Mouse (Mus musculus): Measurements from ENCODE around the gene Ttc12. TPM values are rescaled to one million over a fixed set of nuclear protein-coding genes. Genes with fewer than 3 reads are reported as not detected.

Gene Ttc12
- total and polyA plus RNA-seq, 3 experiments = 0.44 to 0.67 (median 0.59) TPM

GRCm38 (mm10) chr9:49533455-49533854, 47.4 kb upstream of the Ttc12 start:
- H3K4me3 ChIP-seq (replicated peaks in 1 of 3; ENCODE audit: low read depth in 2 of 3, low read length in 2 of 3, poor library complexity in 1 of 3) = no peak overlapping the region
- no peak overlapping the region for H3K9ac ChIP-seq (ENCODE audit: insufficient read depth, low read depth)
- dilution Hi-C loops (cut with MboI; ENCODE audit: extremely low pct_ligation_motif_present, extremely low pct_unique_long_range_greater_than_20kb, low sequenced_read_pairs) (no loop called here), in situ Hi-C loops (cut with MboI; ENCODE audit: low pct_ligation_motif_present, low pct_unique_long_range_greater_than_20kb, low sequenced_read_pairs) (loop anchor here (25.0 kb wide), 1 partner anchor 1004 kb away; the partner anchor contains the start of gene Pts)
- H3K9me3 ChIP-seq (replicated peaks; ENCODE audit: low read length) = no peaks in the 10 kb centered on the region
- no peak for TF ChIP-seq ELF1 (IDR thresholded peaks at IDR 0.05; ENCODE audit: low read depth, low read length)
- no peak for TF ChIP-seq EP300 (IDR thresholded peaks at IDR 0.05; ENCODE audit: low read length)
- TF ChIP-seq PAX5 (IDR thresholded peaks at IDR 0.05; ENCODE audit: low read length) = no peak
- no peak for TF ChIP-seq JUN (IDR thresholded peaks at IDR 0.05; ENCODE audit: insufficient read depth, low read depth, low read length)
- no peak for TF ChIP-seq KAT2A (IDR thresholded peaks at IDR 0.05; ENCODE audit: insufficient replicate concordance, low read length)
- no peak for TF ChIP-seq UBTF (IDR thresholded peaks at IDR 0.05; ENCODE audit: low read depth, low read length)
- no peak for TF ChIP-seq E2F4 (IDR thresholded peaks at IDR 0.05; ENCODE audit: insufficient replicate concordance, low read depth, low read length)
- TF ChIP-seq ETS1 (conservative IDR thresholded peaks at IDR 0.05; ENCODE audit: low read depth, low read length) = no peak
- TF ChIP-seq POLR2AphosphoS2 (IDR thresholded peaks at IDR 0.05; ENCODE audit: low read depth, low read length) = no peak
- H3K27me3 ChIP-seq (replicated peaks) = no peaks in the 10 kb centered on the region
- peaks cover 21 to 51% of the 10 kb centered on the region in 2 experiments for H3K4me1 ChIP-seq (ENCODE audit: control insufficient read depth in 1 of 2, insufficient read depth in 2 of 2)
- H3K4me2 ChIP-seq (ENCODE audit: insufficient read depth, low read depth, poor library complexity, severe bottlenecking) = peak overlapping the region; percentile 37; the same call in 1 of the 2 replicates
- H3K79me2 ChIP-seq (replicated peaks; ENCODE audit: control insufficient read depth, extremely low read depth, insufficient read depth, poor library complexity, severe bottlenecking) = no peaks in the 10 kb centered on the region
- H3K27ac ChIP-seq (ENCODE audit: insufficient read depth, low read depth) = no peak overlapping the region
- no peak for DNase-seq (ENCODE audit: extremely low read depth)
- no peaks in the 10 kb centered on the region for H3K36me3 ChIP-seq (replicated peaks in 1 of 2; ENCODE audit: control insufficient read depth in 1 of 2, insufficient read depth in 1 of 2, low read length in 1 of 2)

GRCm38 (mm10) chr9:49531833-49532232, 45.8 kb upstream of the Ttc12 start:
- H3K4me1 ChIP-seq (ENCODE audit: control insufficient read depth in 1 of 2, insufficient read depth in 2 of 2) = peaks cover 21 to 53% of the 10 kb centered on the region in 2 experiments
- peak overlapping the region in 1 of 3 experiments; percentile 42 for H3K4me3 ChIP-seq (replicated peaks in 1 of 3; ENCODE audit: low read depth in 2 of 3, low read length in 2 of 3, poor library complexity in 1 of 3)
- H3K9ac ChIP-seq (ENCODE audit: insufficient read depth, low read depth) = peak overlapping the region; percentile 30
- peaks cover 2% of the 10 kb centered on the region for H3K27me3 ChIP-seq (replicated peaks)
- peak overlapping the region; percentile 90 for H3K27ac ChIP-seq (ENCODE audit: insufficient read depth, low read depth)
- in situ Hi-C loops (cut with MboI; ENCODE audit: low pct_ligation_motif_present, low pct_unique_long_range_greater_than_20kb, low sequenced_read_pairs) = loop anchor here (25.0 kb wide), 1 partner anchor 1005 kb away; the partner anchor contains the start of gene Pts
- H3K9me3 ChIP-seq (replicated peaks; ENCODE audit: low read length) = no peaks in the 10 kb centered on the region
- dilution Hi-C loops (cut with MboI; ENCODE audit: extremely low pct_ligation_motif_present, extremely low pct_unique_long_range_greater_than_20kb, low sequenced_read_pairs) = no loop called here
- peak overlapping the region; percentile 97 for H3K4me2 ChIP-seq (ENCODE audit: insufficient read depth, low read depth, poor library complexity, severe bottlenecking)
- DNase-seq (ENCODE audit: extremely low read depth) = peak; percentile 40
- TF ChIP-seq SIN3A (IDR thresholded peaks at IDR 0.05; ENCODE audit: low read length) (no peak; the same call in 1 of the 2 replicates), MAX (IDR thresholded peaks at IDR 0.05; ENCODE audit: low read length) (0 out of 2 replicates have a peak, but pooled peaks have one; percentile 52), USF2 (conservative IDR thresholded peaks at IDR 0.05; ENCODE audit: low read depth, low read length) (peak; percentile 83), BHLHE40 (IDR thresholded peaks at IDR 0.05; ENCODE audit: low read depth, low read length) (peak; percentile 41; the same call in 1 of the 2 replicates), USF1 (IDR thresholded peaks at IDR 0.05; ENCODE audit: low read depth, low read length) (peak; percentile 78)
- H3K36me3 ChIP-seq (replicated peaks in 1 of 2; ENCODE audit: control insufficient read depth in 1 of 2, insufficient read depth in 1 of 2, low read length in 1 of 2) = no peaks in the 10 kb centered on the region
- H3K79me2 ChIP-seq (replicated peaks; ENCODE audit: control insufficient read depth, extremely low read depth, insufficient read depth, poor library complexity, severe bottlenecking) = no peaks in the 10 kb centered on the region
